Mouse (Mus musculus): ENCODE measurements at regions not wholly inside any gene's neighbourhood (a gene's known extent, or its start where the extent isn't known, plus 50 kb on each side); places are given as distances from the start of the nearest gene placed in this dataset.

DNA sequence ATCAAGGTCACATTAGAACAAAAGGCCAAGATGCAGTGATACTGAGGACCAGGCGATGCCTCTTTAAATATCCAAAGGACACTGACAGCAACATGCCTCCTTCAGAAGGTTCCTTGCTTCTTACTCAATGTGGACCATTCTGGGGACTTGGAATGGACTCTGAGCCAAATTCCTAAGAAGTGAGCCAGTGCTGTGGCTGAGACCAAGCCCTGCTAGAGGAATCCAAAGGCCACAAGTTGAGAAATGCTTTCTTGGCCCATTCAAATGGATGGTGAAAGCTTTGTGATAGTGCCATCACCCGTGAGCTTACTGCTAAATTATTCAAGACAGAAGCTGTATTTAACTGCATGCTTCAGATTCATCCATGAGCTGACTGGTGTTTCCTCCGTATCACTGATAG is 352.8 kb upstream of the Gm26657 start:
- TF ChIP-seq CTCF (conservative IDR thresholded peaks at IDR 0.05 in 1 of 2, IDR thresholded peaks at IDR 0.05 in 1 of 2; ENCODE audit: low read depth in 2 of 2, low read length in 2 of 2) = no peak
- TF ChIP-seq ZNF384 (IDR thresholded peaks at IDR 0.05; ENCODE audit: low read depth, low read length) = no peak
- TF ChIP-seq CHD2 (IDR thresholded peaks at IDR 0.05; ENCODE audit: low read length) = no peak
- no peak for TF ChIP-seq NRF1 (IDR thresholded peaks at IDR 0.05; ENCODE audit: low read depth, low read length)
- no peak for TF ChIP-seq POLR2A (IDR thresholded peaks at IDR 0.05; ENCODE audit: low read depth, low read length)
- TF ChIP-seq JUN (IDR thresholded peaks at IDR 0.05; ENCODE audit: insufficient read depth, low read depth, low read length) = no peak
- TF ChIP-seq HCFC1 (IDR thresholded peaks at IDR 0.05; ENCODE audit: low read depth, low read length) = no peak
- TF ChIP-seq BHLHE40 (IDR thresholded peaks at IDR 0.05; ENCODE audit: low read depth, low read length) = no peak

Measured in CH12.LX (cell line).